Comparison of ENCODE assay signal across 8 mouse cellular contexts in genomic region chr5:122420676-122421075, GRCm38 (mm10). TPM values are rescaled to one million over a fixed set of nuclear protein-coding genes. Genes with fewer than 3 reads are reported as not detected.
DNase-seq lines count a peak whose midpoint lies in the region; ATAC-seq and TF ChIP-seq lines count a peak whose summit lies in the region.
"Not testable (repeated sequence)": the region's sequence is repeated elsewhere in the genome, so short reads cannot be mapped to it uniquely, and the experiment has no call there.

No protein-coding gene starts in this region.

- TF ChIP-seq CTCF in MEL (IDR thresholded peaks at IDR 0.05 in 2 of 3, conservative IDR thresholded peaks at IDR 0.05 in 1 of 3; ENCODE audit: control insufficient read depth in 1 of 3, insufficient read depth in 1 of 3, low read depth in 2 of 3, low read length in 3 of 3, poor library complexity in 1 of 3, severe bottlenecking in 1 of 3) = 0 out of 6 replicates have a peak, but pooled peaks of 1 of the 3 experiments have one; percentile 0
- TF ChIP-seq CTCF in kidney, adult 2 months (conservative IDR thresholded peaks at IDR 0.05; ENCODE audit: insufficient read depth, insufficient read length, low read depth, low read length) = not testable (repeated sequence)

- TF ChIP-seq EP300 in MEL (IDR thresholded peaks at IDR 0.05; ENCODE audit: low read depth in 1 of 2, low read length in 2 of 2) = not testable (repeated sequence)

- H3K4me3 ChIP-seq in MEL (ENCODE audit: control insufficient read depth in 1 of 2, insufficient read depth in 1 of 2, low read depth in 2 of 2, low read length in 2 of 2) = peak overlapping the region in 1 of 2 experiments; percentile 97; a peak in 3 of 4 replicates
- not testable (repeated sequence) for H3K4me3 ChIP-seq in kidney, adult 2 months (ENCODE audit: insufficient read depth, low read depth, low read length); liver, embryonic 11.5 days (ENCODE audit: low read depth, low read length)

- H3K9ac ChIP-seq in MEL (ENCODE audit: control insufficient read depth, low read depth, low read length, poor library complexity, severe bottlenecking) = peak overlapping the region; percentile 94; the same call in 1 of the 2 replicates
- not testable (repeated sequence) for H3K9ac ChIP-seq in liver, embryonic 11.5 days (ENCODE audit: low read depth, low read length)

- not testable (repeated sequence) for H3K27me3 ChIP-seq in MEL (ENCODE audit: control insufficient read depth in 1 of 2, insufficient read depth in 2 of 2, low read length in 2 of 2); kidney, adult 2 months (replicated peaks; ENCODE audit: control insufficient read depth, insufficient read depth, low read length); liver, embryonic 11.5 days (replicated peaks; ENCODE audit: control insufficient read depth, insufficient read depth, low read length); splenic B cell, adult 2 months (ENCODE audit: control insufficient read depth, insufficient read depth, low read length, poor library complexity, severe bottlenecking)

- H3K4me1 ChIP-seq in MEL (ENCODE audit: control insufficient read depth in 1 of 2, insufficient read depth in 2 of 2, low read length in 2 of 2); kidney, adult 2 months (ENCODE audit: control insufficient read depth, insufficient read depth, low read length): not testable (repeated sequence)
- H3K4me1 ChIP-seq in liver, embryonic 11.5 days (replicated peaks; ENCODE audit: control insufficient read depth, insufficient read depth, low read length) = peaks cover 11% of the 10 kb centered on the region; the same call in 1 of the 2 replicates

- H3K4me2 ChIP-seq in liver, embryonic 11.5 days = peak overlapping the region; percentile 93; the same call in 1 of the 2 replicates

- TF ChIP-seq RAD21 in MEL (IDR thresholded peaks at IDR 0.05; ENCODE audit: low read depth, low read length) = not testable (repeated sequence)

- TF ChIP-seq POLR2A in MEL (IDR thresholded peaks at IDR 0.05; ENCODE audit: control insufficient read depth in 1 of 2, insufficient read depth in 1 of 2, low read depth in 1 of 2, low read length in 2 of 2, poor library complexity in 1 of 2) = 0 out of 4 replicates have a peak, but pooled peaks of 1 of the 2 experiments have one; percentile 26
- TF ChIP-seq POLR2A in kidney, adult 2 months (IDR thresholded peaks at IDR 0.05; ENCODE audit: low read depth, low read length) = not testable (repeated sequence)

- ATAC-seq in liver, embryonic 11.5 days (replicated peaks; ENCODE audit: low FRiP score) = not testable (repeated sequence)

- H3K36me3 ChIP-seq in MEL (ENCODE audit: control insufficient read depth in 1 of 2, insufficient read depth in 2 of 2, low read length in 2 of 2); kidney, adult 2 months (ENCODE audit: control insufficient read depth, insufficient read depth, low read length); liver, embryonic 11.5 days (ENCODE audit: control insufficient read depth, insufficient read depth, low read length); splenic B cell, adult 2 months (ENCODE audit: control insufficient read depth, insufficient read depth, low read length, poor library complexity, severe bottlenecking): not testable (repeated sequence)

- H3K9me3 ChIP-seq in MEL (replicated peaks; ENCODE audit: insufficient read depth, low read length); liver, embryonic 11.5 days (ENCODE audit: control insufficient read depth, low read length): not testable (repeated sequence)

- H3K27ac ChIP-seq in MEL (ENCODE audit: control insufficient read depth, low read depth, low read length) = peak overlapping the region; percentile 61
- H3K27ac ChIP-seq in kidney, adult 2 months (ENCODE audit: insufficient read depth, low read depth, low read length) = peak overlapping the region; percentile 67
- H3K27ac ChIP-seq in liver, embryonic 11.5 days (ENCODE audit: low read depth, low read length) = not testable (repeated sequence)

- peak; percentile 42 to 54 for DNase-seq in B cell, adult 2 months
- peak; percentile 72 for DNase-seq in MEL (ENCODE audit: low read depth, low spot score)
- DNase-seq in induced T-regulatory cell, adult 2 months (ENCODE audit: low read depth) = peak; percentile 44
- peak; percentile 94 for DNase-seq in kidney, adult 2 months
- DNase-seq in kidney, postnatal 10 days = peak; percentile 46
- not testable (repeated sequence) for DNase-seq in liver, embryonic 11.5 days (ENCODE audit: low spot score)
- DNase-seq in lung, adult 18-20 months = peak; percentile 38 to 47
- DNase-seq in splenic B cell, adult 2 months (ENCODE audit: low read depth, low spot score) = peak; percentile 62

- peaks cover 26% of the 10 kb centered on the region for H3K79me2 ChIP-seq in MEL (ENCODE audit: control insufficient read depth, insufficient read depth, low read length, poor library complexity)

- WGBS in kidney, adult 2 months = 33% methylated on average over 4 of the region's 4 CpGs
- 56% methylated on average over 4 of the region's 4 CpGs for WGBS in liver, embryonic 11.5 days

TF ChIP-seq in MEL, 35 proteins besides CTCF, POLR2A, EP300 and RAD21:
- TF ChIP-seq USF1 (IDR thresholded peaks at IDR 0.05; ENCODE audit: low read depth, low read length) = peak; percentile 80
- 0 out of 2 replicates have a peak, but pooled peaks have one; percentile 12 for TF ChIP-seq GATA1 (IDR thresholded peaks at IDR 0.05; ENCODE audit: low read depth, low read length)
- 0 out of 4 replicates have a peak, but pooled peaks of 1 of the 2 experiments have one; percentile 27 for TF ChIP-seq USF2 (IDR thresholded peaks at IDR 0.05; ENCODE audit: borderline replicate concordance in 1 of 2, insufficient read depth in 1 of 2, low read depth in 1 of 2, low read length in 2 of 2)
TF ChIP-seq in MEL: peak in this region for 3; not testable (repeated sequence) for 32.

RNA-seq across cellular contexts. Expression of gene Anapc7, which starts 0.8 kb away (rescaled TPM):
- total RNA-seq in MEL (2012; rRNA removed) = 39.9 and 40.5 TPM in 2 replicates
- 10 to 100 TPM in 1 of 2 experiments, not detected in 1; 49.7 TPM for polyA plus RNA-seq in MEL (2012; ENCODE audit: insufficient read depth in 1 of 2, insufficient read length in 2 of 2, low read depth in 1 of 2, low replicate concordance in 2 of 2, missing spikeins in 1 of 2)
- 30.3 and 33.5 TPM in 2 replicates for polyA plus RNA-seq in kidney, adult 2 months (2012; rRNA removed)
- 27.0 and 27.4 TPM in 2 replicates for polyA plus RNA-seq in liver, embryonic 11.5 days (2014; fragmentation: Nextera tagmentation; extraction: Ambion mirVana)

RNA-seq across cellular contexts. Expression of gene Arpc3, which starts 29.0 kb away (rescaled TPM):
- total RNA-seq in MEL (2012; rRNA removed) = 406 and 433 TPM in 2 replicates
- polyA plus RNA-seq in MEL (2012; ENCODE audit: insufficient read depth in 1 of 2, insufficient read length in 2 of 2, low read depth in 1 of 2, low replicate concordance in 2 of 2, missing spikeins in 1 of 2) = 1,000 to 10,000 TPM in 1 of 2 experiments, 100 to 1,000 TPM in 1; 365 to 1,109 TPM
- 141 and 195 TPM in 2 replicates for polyA plus RNA-seq in kidney, adult 2 months (2012; rRNA removed)
- 122 and 125 TPM in 2 replicates for polyA plus RNA-seq in liver, embryonic 11.5 days (2014; fragmentation: Nextera tagmentation; extraction: Ambion mirVana)

RNA-seq across cellular contexts. Expression of gene Fam216a, which starts 48.5 kb away (rescaled TPM):
- total RNA-seq in MEL (2012; rRNA removed) = 68.9 and 73.8 TPM in 2 replicates
- polyA plus RNA-seq in MEL (2012; ENCODE audit: insufficient read depth in 1 of 2, insufficient read length in 2 of 2, low read depth in 1 of 2, low replicate concordance in 2 of 2, missing spikeins in 1 of 2) = 100 to 1,000 TPM in 1 of 2 experiments, not detected in 1; 100 TPM
- polyA plus RNA-seq in kidney, adult 2 months (2012; rRNA removed) = 20.7 and 20.8 TPM in 2 replicates
- 50.7 and 52.1 TPM in 2 replicates for polyA plus RNA-seq in liver, embryonic 11.5 days (2014; fragmentation: Nextera tagmentation; extraction: Ambion mirVana)

RNA-seq across cellular contexts. Expression of gene Gpn3, which starts 49.0 kb away (rescaled TPM):
- 81.1 and 85.6 TPM in 2 replicates for total RNA-seq in MEL (2012; rRNA removed)
- 10 to 100 TPM in 1 of 2 experiments, not detected in 1; 89.9 TPM for polyA plus RNA-seq in MEL (2012; ENCODE audit: insufficient read depth in 1 of 2, insufficient read length in 2 of 2, low read depth in 1 of 2, low replicate concordance in 2 of 2, missing spikeins in 1 of 2)
- 28.2 and 28.8 TPM in 2 replicates for polyA plus RNA-seq in kidney, adult 2 months (2012; rRNA removed)
- polyA plus RNA-seq in liver, embryonic 11.5 days (2014; fragmentation: Nextera tagmentation; extraction: Ambion mirVana) = 112 and 114 TPM in 2 replicates
